Mouse (Mus musculus) neural tube, embryonic 11.5 days (tissue): ENCODE results near the gene Dlg2. TPM values are rescaled to one million over a fixed set of nuclear protein-coding genes. Genes with fewer than 3 reads are reported as not detected.

Experiments used
- ATAC-seq: fragments of 200-750 bp; cut with Nextera tagmentation; 2 replicates; pipeline ENCODE4 v1.8.0; 2017; ENCODE audit warnings: moderate number of reproducible peaks, mild to moderate bottlenecking, moderate TSS enrichment, moderate library complexity; ENCODE audit not compliant: insufficient read depth, low FRiP score, low TSS enrichment
- DNase-seq: peaks from one replicate; pipeline ENCODE4 v3.0.0-alpha.2; 2015; ENCODE audit warnings: low spot score
- H3K27ac ChIP-seq: fragments of 300-500 bp; sonication (generic); 2 replicates; pipeline ENCODE4 v1.5.1; 2014; ENCODE audit warnings: low read depth, mild to moderate bottlenecking, low read length
- H3K27me3 ChIP-seq: fragments of 300-500 bp; sonication (generic); 2 replicates; pipeline ENCODE4 v1.6.1; 2014; ENCODE audit warnings: mild to moderate bottlenecking, low read length, mixed read lengths; ENCODE audit not compliant: control insufficient read depth, insufficient read depth
- H3K36me3 ChIP-seq: fragments of 300-500 bp; sonication (generic); 2 replicates; pipeline ENCODE4 v1.6.1; 2014; ENCODE audit warnings: mild to moderate bottlenecking, low read length, moderate library complexity, mixed read lengths; ENCODE audit not compliant: control insufficient read depth, insufficient read depth
- H3K4me1 ChIP-seq: fragments of 300-500 bp; sonication (generic); 2 replicates; pipeline ENCODE4 v1.6.1; 2014; ENCODE audit warnings: low read length, mixed read lengths; ENCODE audit not compliant: control insufficient read depth, insufficient read depth
- H3K4me2 ChIP-seq: fragments of 300-500 bp; sonication (generic); 2 replicates; pipeline ENCODE4 v1.6.1; 2014; ENCODE audit warnings: low read depth, mild to moderate bottlenecking, moderate library complexity
- H3K4me3 ChIP-seq: fragments of 300-500 bp; sonication (generic); 2 replicates; pipeline ENCODE4 v1.5.1; 2014; ENCODE audit warnings: low read depth, low read length
- H3K9ac ChIP-seq: fragments of 300-500 bp; sonication (generic); 2 replicates; pipeline ENCODE4 v1.6.1; 2014; ENCODE audit warnings: mild to moderate bottlenecking, low read length
- H3K9me3 ChIP-seq: fragments of 300-500 bp; sonication (generic); 2 replicates; pipeline ENCODE4 v1.6.1; 2016; ENCODE audit warnings: low read length; ENCODE audit not compliant: control insufficient read depth
- WGBS: fragments of 180-500 bp; shearing (Covaris S2); extraction: QIAGEN DNeasy Blood & Tissue Kit; methylation state at CpG from one replicate; pipeline ENCODE4 v1.1.7; 2014; 5-methylcytosine and 5-hydroxymethylcytosine counted together
- polyA plus RNA-seq: library from polyadenylated mRNA; unstranded; fragments of >200 nt; fragmentation: Nextera tagmentation; extraction: Ambion mirVana; gene quantifications from 2 replicates; pipeline ENCODE4 v1.2.1, GENCODE M21; 2014

Dlg2 gene
- polyA plus RNA-seq, 1 experiment from 2014 or later: 5.1 TPM

DNA sequence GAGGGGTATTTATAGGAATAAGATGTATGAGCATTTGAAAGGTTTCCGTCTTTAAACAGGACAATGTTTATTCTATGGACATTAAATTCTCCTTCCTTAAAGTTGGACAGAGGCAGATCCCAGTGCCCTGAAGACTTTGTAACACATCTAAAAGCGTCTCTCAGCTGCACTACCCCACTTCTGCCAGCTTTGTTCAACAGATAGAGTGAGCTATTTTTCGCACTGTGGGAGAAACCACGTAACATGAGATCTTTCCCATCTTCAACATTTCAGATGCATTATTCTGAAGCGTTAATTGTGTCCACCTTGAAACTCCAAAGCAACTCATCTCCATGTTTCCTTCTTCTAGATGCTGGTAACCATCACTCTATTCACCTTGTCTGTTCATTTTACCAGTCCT is 958.3 kb downstream of the Dlg2 start:
- 86% methylated on average over 5 of the region's 5 CpGs for WGBS
- no peak for ATAC-seq
- Histone ChIP-seq H3K4me3 (no peak overlapping the region), H3K4me1 (no peaks in the 10 kb centered on the region), H3K4me2 (no peak overlapping the region), H3K9ac (no peak overlapping the region), H3K36me3 (no peaks in the 10 kb centered on the region), H3K27ac (no peak overlapping the region), H3K9me3 (no peaks in the 10 kb centered on the region), H3K27me3 (no peaks in the 10 kb centered on the region)
- DNase-seq: no peak

DNA sequence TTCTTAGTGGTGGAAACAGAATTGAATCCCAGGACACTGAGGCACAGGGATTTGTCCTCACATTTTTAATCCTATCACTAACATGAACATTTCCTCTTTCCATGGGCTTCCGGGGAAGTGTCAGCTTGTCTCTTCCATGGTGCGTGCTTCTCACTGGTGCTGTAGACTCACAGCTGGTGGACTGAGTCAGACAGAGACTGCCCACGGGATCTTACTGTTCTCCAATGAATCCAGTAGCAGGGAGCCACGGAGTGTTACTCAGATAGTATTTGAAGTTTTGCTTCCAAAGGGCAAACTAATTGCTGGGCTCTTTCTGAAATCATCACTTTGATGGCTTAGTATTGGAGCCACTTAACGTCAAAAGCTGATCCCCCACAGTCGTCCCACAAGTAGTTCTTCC is 963.9 kb downstream of the Dlg2 start:
- Histone ChIP-seq H3K27ac (no peak overlapping the region), H3K36me3 (no peaks in the 10 kb centered on the region)
- ATAC-seq: no peak

DNA sequence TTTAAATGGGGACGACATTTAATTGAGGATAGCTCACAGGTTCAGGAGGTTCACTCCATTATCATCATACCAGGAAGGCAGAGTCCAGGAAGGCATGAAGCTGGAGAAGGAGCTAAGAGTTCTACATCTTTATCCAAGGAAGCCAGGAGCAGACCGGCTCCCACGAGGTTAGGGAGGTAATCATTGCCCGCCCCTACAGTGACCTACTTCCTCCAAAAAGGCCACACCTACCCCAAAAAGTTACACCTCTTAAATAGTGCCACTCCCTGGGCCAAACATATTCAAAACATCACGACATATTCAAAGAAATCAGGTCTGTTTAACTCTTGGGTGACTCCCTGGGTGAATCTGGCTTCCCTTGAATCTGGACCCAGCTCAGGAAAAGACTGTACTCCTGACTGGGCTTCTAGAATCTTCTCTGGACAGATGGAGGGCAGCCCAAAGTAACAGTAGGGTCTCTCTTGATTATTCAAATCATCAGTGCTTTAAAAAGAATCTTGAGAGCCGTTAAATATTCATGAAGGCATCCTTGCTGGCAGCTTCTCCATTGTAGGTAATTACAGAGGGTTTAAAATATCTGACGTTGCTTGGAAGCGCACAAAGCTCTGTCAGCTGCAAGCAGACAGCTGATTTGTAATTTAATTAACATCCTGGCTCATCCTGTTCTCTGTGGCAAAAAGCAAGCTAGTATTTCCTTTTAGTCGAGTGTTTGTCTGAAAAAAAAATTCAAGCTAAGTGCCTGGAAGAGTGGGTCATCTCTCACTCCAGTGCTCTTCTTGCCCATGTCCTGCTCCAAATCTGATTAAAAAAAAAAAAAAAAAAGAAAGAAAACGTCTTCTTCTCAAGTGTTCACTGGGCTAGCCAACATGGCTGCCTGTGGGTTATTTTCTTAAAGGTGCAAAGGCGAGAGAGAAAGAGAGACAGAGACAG is 966.2 kb downstream of the Dlg2 start:
- Histone ChIP-seq H3K4me1 (no peaks in the 10 kb centered on the region), H3K9ac (no peak overlapping the region), H3K4me3 (no peak overlapping the region), H3K27ac (no peak overlapping the region), H3K36me3 (no peaks in the 10 kb centered on the region), H3K27me3 (no peaks in the 10 kb centered on the region), H3K9me3 (no peaks in the 10 kb centered on the region), H3K4me2 (no peak overlapping the region)
- DNase-seq (peak; percentile 12), ATAC-seq (peak; percentile 41)
- 66% methylated on average over 11 of the region's 11 CpGs for WGBS

More for the DNA sequence above, 963.9 kb downstream of the Dlg2 start:
- DNase-seq: no peak
- 84% methylated on average over 6 of the region's 6 CpGs for WGBS
- Histone ChIP-seq H3K9me3 (no peaks in the 10 kb centered on the region), H3K4me2 (no peak overlapping the region), H3K27me3 (no peaks in the 10 kb centered on the region), H3K4me1 (no peaks in the 10 kb centered on the region), H3K9ac (no peak overlapping the region), H3K4me3 (no peak overlapping the region)

DNA sequence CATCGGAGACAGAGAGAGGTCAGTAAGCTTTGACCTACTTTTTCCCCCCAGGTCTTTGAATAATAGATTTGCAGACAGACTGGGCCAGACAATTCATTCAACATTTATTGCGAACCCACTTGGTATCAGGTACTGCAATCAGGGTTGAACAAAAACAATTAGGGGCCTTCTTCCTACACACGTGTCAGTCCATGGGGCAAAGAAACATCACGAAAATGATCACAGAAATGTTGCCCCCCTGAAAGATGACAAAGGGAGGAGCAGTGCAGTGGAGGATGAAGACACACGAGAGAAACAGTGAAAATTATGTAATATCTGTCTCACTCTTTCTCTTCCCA is 966.9 kb downstream of the Dlg2 start:
- H3K4me2 ChIP-seq: no peak overlapping the region
- H3K4me3 ChIP-seq: no peak overlapping the region
- no peaks in the 10 kb centered on the region for H3K9me3 ChIP-seq
- H3K9ac ChIP-seq: no peak overlapping the region
- H3K27me3 ChIP-seq: no peaks in the 10 kb centered on the region
- DNase-seq (no peak), ATAC-seq (0 out of 2 replicates have a peak, but pooled peaks have one; percentile 3)
- 72% methylated on average over 5 of the region's 5 CpGs for WGBS
- H3K27ac ChIP-seq: no peak overlapping the region
- no peaks in the 10 kb centered on the region for H3K4me1 ChIP-seq
- no peaks in the 10 kb centered on the region for H3K36me3 ChIP-seq

DNA sequence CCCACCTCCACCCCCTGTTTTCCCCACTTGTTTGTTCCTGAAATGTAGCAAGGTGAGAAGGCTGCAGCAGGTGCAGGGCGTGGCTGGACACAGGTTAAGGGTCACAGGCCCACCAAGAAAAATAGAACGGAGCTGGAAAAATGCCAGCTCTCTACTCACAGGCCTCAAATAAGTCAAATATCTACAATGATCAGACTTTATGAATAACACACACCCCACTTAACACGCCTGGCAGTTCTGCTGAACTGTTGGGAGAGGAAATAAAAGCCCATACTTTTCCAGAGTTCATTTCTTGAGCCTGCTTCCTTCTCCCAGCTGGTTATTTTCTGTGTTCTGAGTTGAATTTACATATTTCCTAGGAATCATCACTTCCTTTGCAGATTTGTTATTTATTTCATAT is 967.4 kb downstream of the Dlg2 start:
- Histone ChIP-seq H3K36me3 (no peaks in the 10 kb centered on the region), H3K4me1 (no peaks in the 10 kb centered on the region), H3K4me2 (no peak overlapping the region), H3K4me3 (no peak overlapping the region), H3K9me3 (no peaks in the 10 kb centered on the region), H3K27me3 (no peaks in the 10 kb centered on the region), H3K27ac (no peak overlapping the region), H3K9ac (no peak overlapping the region)
- WGBS: 75% methylated on average over 3 of the region's 3 CpGs
- DNase-seq (no peak), ATAC-seq (no peak)

DNA sequence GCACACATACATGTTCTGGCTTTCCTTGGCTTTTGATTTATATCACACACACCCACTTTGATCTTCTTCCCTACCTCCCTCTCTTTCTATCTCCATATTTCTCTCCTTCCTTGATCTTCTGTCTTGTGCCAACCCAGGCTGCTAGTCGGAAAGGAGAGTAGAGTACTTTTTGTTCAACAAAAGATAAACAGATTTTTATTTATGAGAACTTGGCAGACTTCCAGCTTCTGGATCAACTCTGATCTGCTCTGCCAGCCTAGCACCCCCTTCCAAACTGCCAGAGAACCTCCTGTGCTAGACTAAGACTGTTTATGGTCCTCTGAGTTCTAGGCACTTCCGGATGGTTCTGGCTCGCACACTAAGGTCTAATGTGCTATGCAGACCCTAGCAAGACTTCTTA is 968.3 kb downstream of the Dlg2 start:
- no peaks in the 10 kb centered on the region for H3K4me1 ChIP-seq
- H3K4me2 ChIP-seq: no peak overlapping the region
- H3K27ac ChIP-seq: no peak overlapping the region
- DNase-seq (no peak), ATAC-seq (no peak)
- H3K36me3 ChIP-seq: no peaks in the 10 kb centered on the region
- H3K9ac ChIP-seq: no peak overlapping the region
- no peak overlapping the region for H3K4me3 ChIP-seq
- 88% methylated on average over 3 of the region's 3 CpGs for WGBS
- no peaks in the 10 kb centered on the region for H3K27me3 ChIP-seq
- no peaks in the 10 kb centered on the region for H3K9me3 ChIP-seq

DNA sequence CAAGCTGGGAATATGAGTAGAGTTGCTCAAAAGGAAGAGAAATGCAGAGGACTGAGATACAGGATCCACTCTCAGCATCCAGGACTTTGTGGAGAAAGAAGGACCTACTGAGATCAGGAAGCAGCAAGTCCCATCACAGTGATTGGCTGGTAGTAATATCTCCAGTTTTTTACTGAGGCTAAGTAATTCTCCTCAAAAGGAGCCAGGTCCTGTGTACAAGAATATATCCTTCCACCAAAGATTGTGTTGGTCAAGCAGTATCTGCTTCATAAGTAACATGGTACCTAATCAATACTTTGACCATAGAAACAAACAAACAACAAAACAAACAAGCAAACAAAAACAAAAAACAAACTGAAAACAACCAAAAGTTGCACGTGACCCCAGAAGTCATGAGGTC is 980.3 kb downstream of the Dlg2 start:
- Histone ChIP-seq H3K4me2 (no peak overlapping the region), H3K9me3 (no peaks in the 10 kb centered on the region), H3K27me3 (no peaks in the 10 kb centered on the region), H3K27ac (no peak overlapping the region), H3K4me1 (no peaks in the 10 kb centered on the region), H3K4me3 (no peak overlapping the region), H3K36me3 (no peaks in the 10 kb centered on the region), H3K9ac (no peak overlapping the region)
- DNase-seq (no peak), ATAC-seq (no peak)
- WGBS: 17% methylated on average over 1 of the region's 1 CpGs

DNA sequence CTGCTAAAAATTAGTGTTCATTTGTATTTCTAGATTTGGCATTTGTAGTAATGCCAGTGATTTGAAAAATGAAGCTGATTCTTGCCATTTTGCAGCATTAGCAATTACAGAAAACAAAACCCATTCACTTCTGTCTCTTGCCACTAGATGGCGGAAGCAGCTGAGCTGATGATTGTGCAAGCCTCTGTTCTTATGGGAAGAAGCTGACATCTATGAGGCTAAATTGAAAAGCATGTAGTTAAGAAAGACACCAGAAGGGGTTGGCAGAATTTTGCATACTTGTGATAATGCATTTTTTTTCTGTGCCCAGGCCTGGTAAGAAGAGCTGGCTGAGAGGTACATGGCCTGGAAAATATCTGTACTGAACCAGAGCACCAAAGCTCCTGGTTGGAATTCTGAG is 980.7 kb downstream of the Dlg2 start:
- H3K36me3 ChIP-seq: no peaks in the 10 kb centered on the region
- DNase-seq (peak; percentile 49), ATAC-seq (peak; percentile 71)
- H3K27ac ChIP-seq: no peak overlapping the region
- no peaks in the 10 kb centered on the region for H3K9me3 ChIP-seq
- no peaks in the 10 kb centered on the region for H3K27me3 ChIP-seq
- no peak overlapping the region for H3K4me3 ChIP-seq
- WGBS: 0% methylated on average over 1 of the region's 1 CpGs
- H3K9ac ChIP-seq: no peak overlapping the region
- H3K4me1 ChIP-seq: no peaks in the 10 kb centered on the region
- H3K4me2 ChIP-seq: no peak overlapping the region

DNA sequence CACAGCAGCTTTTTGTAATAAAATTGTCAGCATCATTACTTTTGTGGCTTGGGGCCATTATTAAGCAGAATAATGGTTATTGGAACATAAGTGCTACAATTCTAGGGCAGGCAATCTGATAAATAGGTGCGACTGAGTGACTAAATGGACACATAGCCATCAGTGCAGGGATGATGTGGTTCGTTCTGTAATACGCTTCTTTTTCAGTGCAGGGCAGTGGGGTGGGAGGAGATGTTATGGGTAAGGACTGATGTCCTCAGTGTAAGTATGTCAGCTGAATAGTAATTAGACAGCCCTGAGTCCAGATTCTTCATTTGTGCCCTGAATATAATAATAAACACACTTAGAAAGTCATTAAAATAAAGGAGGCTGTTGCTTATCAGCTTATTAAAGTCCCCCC is 984.9 kb downstream of the Dlg2 start:
- Histone ChIP-seq H3K27ac (no peak overlapping the region), H3K4me2 (no peak overlapping the region), H3K36me3 (no peaks in the 10 kb centered on the region), H3K4me3 (no peak overlapping the region), H3K27me3 (no peaks in the 10 kb centered on the region), H3K9ac (no peak overlapping the region), H3K4me1 (no peaks in the 10 kb centered on the region), H3K9me3 (no peaks in the 10 kb centered on the region)
- DNase-seq (no peak), ATAC-seq (no peak)
- WGBS: 79% methylated on average over 3 of the region's 3 CpGs
